Mouse (Mus musculus) neural tube, embryonic 12.5 days (tissue): ENCODE results near the gene Zfpl1. TPM values are rescaled to one million over a fixed set of nuclear protein-coding genes. Genes with fewer than 3 reads are reported as not detected.
A peak's percentile ranks its signal among the peaks of the same experiment; 100 is the strongest.

Experiments
- ATAC-seq: fragments of 200-750 bp; cut with Nextera tagmentation; 2 replicates; pipeline ENCODE4 v1.8.0; 2017; ENCODE audit warnings: low read depth, mild to moderate bottlenecking, moderate TSS enrichment, moderate library complexity; ENCODE audit not compliant: low FRiP score
- H3K27ac ChIP-seq: fragments of 300-500 bp; sonication (generic); 2 replicates; pipeline ENCODE4 v1.5.1; 2016
- H3K27me3 ChIP-seq: fragments of 300-500 bp; sonication (generic); replicated peaks from 2 replicates; pipeline ENCODE4 v1.6.1; 2016; ENCODE audit warnings: mild to moderate bottlenecking
- H3K36me3 ChIP-seq: fragments of 300-500 bp; sonication (generic); 2 replicates; pipeline ENCODE4 v1.6.1; 2016; ENCODE audit warnings: mild to moderate bottlenecking
- H3K4me1 ChIP-seq: fragments of 300-500 bp; sonication (generic); 2 replicates; pipeline ENCODE4 v1.6.1; 2016
- H3K4me2 ChIP-seq: fragments of 300-500 bp; sonication (generic); replicated peaks from 2 replicates; pipeline ENCODE4 v1.6.1; 2016; ENCODE audit warnings: mild to moderate bottlenecking
- H3K4me3 ChIP-seq: fragments of 300-500 bp; sonication (generic); 2 replicates; pipeline ENCODE4 v1.5.1; 2016
- H3K9ac ChIP-seq: fragments of 300-500 bp; sonication (generic); 2 replicates; pipeline ENCODE4 v1.6.1; 2016; ENCODE audit warnings: mild to moderate bottlenecking
- H3K9me3 ChIP-seq: fragments of 300-500 bp; sonication (generic); 2 replicates; pipeline ENCODE4 v1.6.1; 2016; ENCODE audit warnings: mild to moderate bottlenecking
- WGBS: fragments of 180-500 bp; shearing (Covaris S2); methylation state at CpG from one replicate; pipeline ENCODE4 v1.1.7; 2016; 5-methylcytosine and 5-hydroxymethylcytosine counted together
- polyA plus RNA-seq: library from polyadenylated mRNA; unstranded; fragments of >200 nt; fragmentation: Nextera tagmentation; extraction: Ambion mirVana; gene quantifications from 2 replicates; pipeline ENCODE4 v1.2.1, GENCODE M21; 2016

The Zfpl1 gene
- polyA plus RNA-seq, 1 experiment from 2014 or later, result 75.0 TPM

GRCm38 (mm10) chr19:6118677-6119185 lies 34.0 kb upstream of the Zfpl1 start:
- peaks cover 25% of the 10 kb centered on the region for H3K4me1 ChIP-seq
- peak; percentile 35 for ATAC-seq
- peak overlapping the region; percentile 86 for H3K4me3 ChIP-seq
- H3K27ac ChIP-seq, result 0 out of 2 replicates have a peak overlapping the region, but pooled peaks have one; percentile 20
- WGBS, result 2% methylated on average over 8 of the region's 8 CpGs
- H3K27me3 ChIP-seq, result no peaks in the 10 kb centered on the region
- H3K4me2 ChIP-seq, result peak overlapping the region; percentile 95
- peak overlapping the region; percentile 92; the same call in 1 of the 2 replicates for H3K9ac ChIP-seq
- H3K9me3 ChIP-seq, result no peaks in the 10 kb centered on the region
- peaks cover 32% of the 10 kb centered on the region for H3K36me3 ChIP-seq

GRCm38 (mm10) chr19:6117986-6118676 lies 33.4 kb upstream of the Zfpl1 start, which contains the start of gene Sac3d1:
TSS of gene Sac3d1 (minus strand) at chr19:6118650.
- peak; percentile 84 for ATAC-seq

GRCm38 (mm10) chr19:6117346-6117985 lies 32.7 kb upstream of the Zfpl1 start:
- Histone ChIP-seq H3K9me3 (no peaks in the 10 kb centered on the region), H3K9ac (peak overlapping the region; percentile 92), H3K4me1 (peaks cover 25% of the 10 kb centered on the region), H3K4me2 (peak overlapping the region; percentile 95), H3K27me3 (no peaks in the 10 kb centered on the region), H3K27ac (peak overlapping the region; percentile 86), H3K4me3 (peak overlapping the region; percentile 86), H3K36me3 (peaks cover 34% of the 10 kb centered on the region)
- 6% methylated on average over 32 of the region's 32 CpGs for WGBS
- no peak; the same call in 1 of the 2 replicates for ATAC-seq

More at GRCm38 (mm10) chr19:6117986-6118676, 33.4 kb upstream of the Zfpl1 start, which contains the start of gene Sac3d1:
- peak within 1 kb of the TSS; percentile 92 for H3K9ac ChIP-seq
- peaks cover 32% of the 10 kb centered on the region for H3K36me3 ChIP-seq
- peak within 1 kb of the TSS; percentile 86 for H3K4me3 ChIP-seq
- peaks cover 25% of the 10 kb centered on the region for H3K4me1 ChIP-seq
- under 1% methylated on average over 77 of the region's 77 CpGs for WGBS
- no peaks in the 10 kb centered on the region for H3K9me3 ChIP-seq
- no peaks in the 10 kb centered on the region for H3K27me3 ChIP-seq
- H3K4me2 ChIP-seq, result peak within 1 kb of the TSS; percentile 95
- peak within 1 kb of the TSS; percentile 86 for H3K27ac ChIP-seq

GRCm38 (mm10) chr19:6116113-6116850 lies 31.5 kb upstream of the Zfpl1 start:
- peaks cover 25% of the 10 kb centered on the region for H3K4me1 ChIP-seq
- no peaks in the 10 kb centered on the region for H3K9me3 ChIP-seq
- peaks cover 30% of the 10 kb centered on the region for H3K36me3 ChIP-seq
- H3K9ac ChIP-seq, result peak overlapping the region; percentile 2; the same call in 1 of the 2 replicates
- ATAC-seq, result no peak
- peak overlapping the region; percentile 95 for H3K4me2 ChIP-seq
- H3K27me3 ChIP-seq, result no peaks in the 10 kb centered on the region
- H3K27ac ChIP-seq, result no peak overlapping the region
- WGBS, result 91% methylated on average over 15 of the region's 15 CpGs
- peak overlapping the region; percentile 86; the same call in 1 of the 2 replicates for H3K4me3 ChIP-seq

GRCm38 (mm10) chr19:6113116-6113515 lies 28.4 kb upstream of the Zfpl1 start:
- H3K9me3 ChIP-seq, result no peaks in the 10 kb centered on the region
- no peak for ATAC-seq
- peaks cover 29% of the 10 kb centered on the region for H3K36me3 ChIP-seq
- no peak overlapping the region for H3K27ac ChIP-seq
- no peak overlapping the region for H3K9ac ChIP-seq
- WGBS, result 70% methylated on average over 6 of the region's 6 CpGs
- H3K4me2 ChIP-seq, result no peak overlapping the region
- H3K4me1 ChIP-seq, result peaks cover 15% of the 10 kb centered on the region
- no peak overlapping the region for H3K4me3 ChIP-seq
- H3K27me3 ChIP-seq, result no peaks in the 10 kb centered on the region

- WGBS, result 89% methylated on average over 7 of the region's 7 CpGs
- Histone ChIP-seq H3K4me1 (no peaks in the 10 kb centered on the region), H3K36me3 (no peaks in the 10 kb centered on the region), H3K9ac (no peak within 1 kb of the TSS), H3K4me2 (no peak within 1 kb of the TSS), H3K9me3 (no peaks in the 10 kb centered on the region), H3K4me3 (no peak within 1 kb of the TSS), H3K27ac (no peak within 1 kb of the TSS), H3K27me3 (no peaks in the 10 kb centered on the region)
- ATAC-seq, result no peak
Observed at GRCm38 (mm10) chr19:6105586-6105985, 20.8 kb upstream of the Zfpl1 start, which contains the start of gene Naaladl1. TSS of gene Naaladl1 (plus strand) at chr19:6105782.

- Histone ChIP-seq H3K9ac (no peak overlapping the region), H3K4me3 (no peak overlapping the region), H3K27me3 (no peaks in the 10 kb centered on the region), H3K36me3 (no peaks in the 10 kb centered on the region), H3K27ac (no peak overlapping the region), H3K9me3 (no peaks in the 10 kb centered on the region), H3K4me2 (no peak overlapping the region), H3K4me1 (no peaks in the 10 kb centered on the region)
- 93% methylated on average over 4 of the region's 4 CpGs for WGBS
- ATAC-seq, result no peak
Observed at GRCm38 (mm10) chr19:6104476-6104875, 19.7 kb upstream of the Zfpl1 start.

- peaks cover 6% of the 10 kb centered on the region; the same call in 1 of the 2 replicates for H3K36me3 ChIP-seq
- no peak overlapping the region for H3K4me2 ChIP-seq
- H3K4me1 ChIP-seq, result no peaks in the 10 kb centered on the region
- ATAC-seq, result no peak
- no peak overlapping the region for H3K4me3 ChIP-seq
- WGBS, result 85% methylated on average over 6 of the region's 6 CpGs
- no peaks in the 10 kb centered on the region for H3K9me3 ChIP-seq
- H3K9ac ChIP-seq, result no peak overlapping the region
- no peaks in the 10 kb centered on the region for H3K27me3 ChIP-seq
- no peak overlapping the region for H3K27ac ChIP-seq
Observed at GRCm38 (mm10) chr19:6102169-6102853, 17.6 kb upstream of the Zfpl1 start.

- no peak overlapping the region for H3K9ac ChIP-seq
- H3K27me3 ChIP-seq, result no peaks in the 10 kb centered on the region
- H3K4me1 ChIP-seq, result no peaks in the 10 kb centered on the region
- H3K4me2 ChIP-seq, result no peak overlapping the region
- WGBS, result 51% methylated on average over 6 of the region's 6 CpGs
- H3K36me3 ChIP-seq, result peaks cover 6% of the 10 kb centered on the region; the same call in 1 of the 2 replicates
- no peak overlapping the region for H3K4me3 ChIP-seq
- no peak for ATAC-seq
- H3K27ac ChIP-seq, result no peak overlapping the region
- H3K9me3 ChIP-seq, result no peaks in the 10 kb centered on the region
Observed at GRCm38 (mm10) chr19:6101186-6101585, 16.4 kb upstream of the Zfpl1 start.

GRCm38 (mm10) chr19:6097847-6098246 lies 13.1 kb upstream of the Zfpl1 start:
- no peak for ATAC-seq
- 95% methylated on average over 3 of the region's 3 CpGs for WGBS
- Histone ChIP-seq H3K4me1 (no peaks in the 10 kb centered on the region), H3K9me3 (no peaks in the 10 kb centered on the region), H3K27ac (no peak overlapping the region), H3K4me2 (no peak overlapping the region), H3K36me3 (peaks cover 23% of the 10 kb centered on the region; the same call in 1 of the 2 replicates), H3K27me3 (no peaks in the 10 kb centered on the region), H3K9ac (no peak overlapping the region), H3K4me3 (no peak overlapping the region)

GRCm38 (mm10) chr19:6094119-6094518 lies 9.4 kb upstream of the Zfpl1 start, which contains the start of gene AC131692.1:
TSS of gene AC131692.1 (plus strand) at chr19:6094419.
- H3K9ac ChIP-seq, result no peak within 1 kb of the TSS
- no peak within 1 kb of the TSS for H3K4me3 ChIP-seq
- no peaks in the 10 kb centered on the region for H3K9me3 ChIP-seq
- H3K4me1 ChIP-seq, result no peaks in the 10 kb centered on the region
- H3K27ac ChIP-seq, result no peak within 1 kb of the TSS
- whole genome bisulfite sequencing, result 92% methylated on average over 7 of the region's 7 CpGs
- peaks cover 47% of the 10 kb centered on the region for H3K36me3 ChIP-seq
- no peaks in the 10 kb centered on the region for H3K27me3 ChIP-seq
- no peak within 1 kb of the TSS for H3K4me2 ChIP-seq
- no peak for ATAC-seq
